Mouse (Mus musculus) lung, postnatal 0 days (tissue): ENCODE measurements at regions not wholly inside any gene's neighbourhood (a gene's known extent, or its start where the extent isn't known, plus 50 kb on each side); places are given as distances from the start of the nearest gene placed in this dataset.

Experiments
- CTCF ChIP-seq: IDR thresholded peaks from 2 replicates; pipeline ENCODE4 v1.5.1; 2016; ENCODE audit warnings: antibody characterized with exemption, mild to moderate bottlenecking
- EP300 ChIP-seq: IDR thresholded peaks from 2 replicates; pipeline ENCODE4 v1.6.1; 2016; ENCODE audit warnings: antibody characterized with exemption, mild to moderate bottlenecking, control low read depth

GRCm38 (mm10) chr10:83958826-83959225, 236.2 kb downstream of the 1500009L16Rik start:
- TF ChIP-seq CTCF (no peak), EP300 (no peak)
